Mouse (Mus musculus) megakaryocyte-erythroid progenitor cell, adult 5-6 weeks (primary cell): Measurements from ENCODE around the gene Cenps. TPM values are rescaled to one million over a fixed set of nuclear protein-coding genes. Genes with fewer than 3 reads are reported as not detected.

Source experiments
- ATAC-seq: replicated peaks from 2 replicates; pipeline ENCODE4 v1.8.0; 2016; ENCODE audit warnings: mild to moderate bottlenecking, inconsistent platforms; ENCODE audit not compliant: severe bottlenecking, poor library complexity, low FRiP score, low TSS enrichment
- total RNA-seq, 2 experiments: library from RNA; stranded (forward) in 1 of 2; stranded (reverse) in 1 of 2; fragments of 200-1000, 215-1000 nt in 1 of 2; fragments of >200 nt in 1 of 2; fragmentation: Nextera tagmentation in 1 of 2; gene quantifications; 2 replicates each; pipeline ENCODE4 v1.2.3; 2014 to 2017

Cenps gene
- total RNA-seq, 2 experiments from 2014 or later = 15.4 to 48.0 TPM

- no peak for ATAC-seq
Measured at GRCm38 (mm10) chr4:149159891-149160290, 22.5 kb upstream of the Cenps start.

GRCm38 (mm10) chr4:149159203-149159602 is 21.8 kb upstream of the Cenps start:
- ATAC-seq = no peak

- ATAC-seq = no peak
Measured at GRCm38 (mm10) chr4:149157415-149157973, 20.1 kb upstream of the Cenps start.

DNA sequence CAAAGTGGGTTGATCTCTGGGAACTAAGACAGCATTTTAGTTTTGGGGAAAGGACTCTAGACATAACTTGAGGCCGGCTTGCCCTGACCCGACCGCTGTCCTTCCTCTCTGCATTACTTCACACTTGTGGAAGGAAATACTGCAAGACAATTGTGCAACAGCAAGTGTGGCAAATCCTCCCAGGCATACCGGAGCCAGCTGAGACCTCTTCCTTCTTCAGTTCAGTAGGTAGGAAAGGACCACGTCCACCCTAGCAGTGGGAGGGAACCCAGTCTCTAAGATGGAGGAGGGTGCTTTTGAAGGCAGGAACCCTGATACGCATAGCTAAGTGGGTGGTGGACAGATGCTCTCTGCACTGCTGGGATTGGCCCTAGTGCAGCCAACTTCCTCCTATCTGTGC is 18.3 kb upstream of the Cenps start:
- ATAC-seq = no peak

GRCm38 (mm10) chr4:149154859-149155258 is 17.4 kb upstream of the Cenps start:
- no peak for ATAC-seq

DNA sequence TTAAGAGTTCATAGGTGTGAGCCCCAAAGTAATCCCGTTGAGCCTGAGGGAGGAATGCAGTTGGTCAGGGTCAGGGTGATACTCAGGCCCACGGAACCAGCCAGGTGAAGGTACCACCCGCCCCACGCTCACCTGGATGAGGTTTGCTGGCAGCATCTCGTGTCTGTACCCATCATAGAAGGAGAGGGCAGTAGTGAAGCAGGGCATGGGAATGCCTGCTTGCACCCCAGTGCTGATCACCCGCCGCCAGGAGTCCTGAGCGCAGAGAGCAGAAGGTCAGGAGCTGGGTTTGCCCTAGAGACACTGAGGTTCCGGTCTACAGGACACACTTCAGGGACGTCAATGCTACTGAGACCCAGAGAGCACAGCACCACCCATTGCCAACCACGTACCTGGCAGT is 13.3 kb upstream of the Cenps start:
- no peak for ATAC-seq

GRCm38 (mm10) chr4:149150256-149150655 is 12.8 kb upstream of the Cenps start:
- ATAC-seq = no peak

DNA sequence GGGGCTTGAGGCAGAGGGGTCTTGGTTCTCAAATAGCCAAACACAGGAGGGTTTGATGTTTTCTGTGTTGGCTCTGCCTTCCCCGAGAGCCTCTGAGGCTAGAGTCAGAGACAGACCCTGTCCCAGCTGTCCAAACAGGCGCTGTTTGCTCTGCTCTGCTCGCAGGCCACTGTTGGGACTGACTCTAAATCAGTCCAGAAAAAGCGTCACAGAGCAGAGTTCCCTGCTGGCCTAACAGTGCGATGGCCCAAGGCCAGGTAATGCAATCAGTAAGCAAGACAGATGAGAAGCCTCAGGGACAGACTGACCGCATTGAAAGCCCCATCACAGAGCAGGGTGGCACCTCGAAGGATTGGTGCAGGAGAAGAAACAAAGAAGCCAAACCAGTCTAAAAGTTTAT is 12.2 kb upstream of the Cenps start:
- no peak for ATAC-seq

- ATAC-seq = no peak
Measured at GRCm38 (mm10) chr4:149149196-149149595, 11.8 kb upstream of the Cenps start.

DNA sequence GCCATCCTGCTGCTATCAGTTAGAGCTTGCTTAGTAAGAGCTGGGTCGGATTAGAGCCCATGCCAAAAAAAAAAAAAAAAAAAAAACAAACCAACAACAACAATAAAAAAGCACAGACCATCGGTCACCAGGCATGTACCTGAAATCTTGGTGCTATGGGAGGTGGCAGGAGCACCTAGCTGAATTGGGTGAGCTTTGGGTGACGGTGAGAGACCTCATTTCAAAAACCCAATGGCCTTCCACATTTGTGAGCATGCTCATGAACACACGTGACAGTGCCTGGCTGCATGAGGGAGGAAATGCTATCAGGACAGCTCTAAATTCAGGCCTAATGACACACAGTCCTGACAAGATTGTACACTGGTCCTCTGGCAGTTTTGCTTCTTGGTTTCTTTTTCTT is 10.7 kb upstream of the Cenps start:
- ATAC-seq = no peak

DNA sequence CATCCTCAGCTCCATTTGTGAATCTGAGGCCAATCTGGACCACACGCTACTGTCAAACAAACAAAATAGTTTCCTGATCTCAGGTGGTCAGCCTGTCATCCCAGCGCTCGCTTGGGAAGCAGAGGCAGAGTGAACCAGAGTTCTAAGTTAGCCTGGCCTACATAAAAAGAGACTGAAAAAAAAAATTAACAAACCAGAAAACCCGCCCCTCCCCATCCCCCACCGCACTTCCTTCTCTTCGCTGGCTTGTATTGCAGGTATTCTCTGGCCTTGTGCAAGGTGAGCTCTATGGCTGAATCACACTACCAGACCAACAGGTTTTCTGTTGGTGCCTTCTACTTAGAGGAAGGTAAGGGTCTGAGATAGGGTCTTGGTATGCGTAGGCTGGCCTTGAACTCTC is 10.1 kb upstream of the Cenps start:
- no peak for ATAC-seq

GRCm38 (mm10) chr4:149145151-149145550 is 7.7 kb upstream of the Cenps start:
- no peak for ATAC-seq

GRCm38 (mm10) chr4:149144459-149144858 is 7.0 kb upstream of the Cenps start:
- peak; percentile 89 for ATAC-seq

DNA sequence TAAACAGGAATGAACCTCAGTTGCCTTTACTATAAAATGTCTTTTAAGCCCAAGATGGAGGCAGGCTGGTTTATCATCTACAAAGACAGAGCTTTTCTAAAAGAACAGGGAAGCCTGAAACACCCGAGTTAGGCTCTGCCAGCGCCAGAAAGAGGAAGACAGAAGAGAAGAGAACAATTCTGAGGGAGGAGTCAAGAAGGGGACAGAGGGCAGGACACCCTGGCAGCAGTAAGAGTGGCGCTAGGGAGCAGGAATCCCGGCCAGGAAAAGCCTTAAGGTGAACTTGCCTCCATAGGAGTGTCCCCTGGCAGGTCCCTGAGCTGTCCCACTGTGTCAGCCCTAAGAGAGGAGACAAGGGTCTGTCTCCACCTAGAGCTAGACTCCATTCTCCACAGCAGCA is 6.2 kb upstream of the Cenps start:
- no peak for ATAC-seq

DNA sequence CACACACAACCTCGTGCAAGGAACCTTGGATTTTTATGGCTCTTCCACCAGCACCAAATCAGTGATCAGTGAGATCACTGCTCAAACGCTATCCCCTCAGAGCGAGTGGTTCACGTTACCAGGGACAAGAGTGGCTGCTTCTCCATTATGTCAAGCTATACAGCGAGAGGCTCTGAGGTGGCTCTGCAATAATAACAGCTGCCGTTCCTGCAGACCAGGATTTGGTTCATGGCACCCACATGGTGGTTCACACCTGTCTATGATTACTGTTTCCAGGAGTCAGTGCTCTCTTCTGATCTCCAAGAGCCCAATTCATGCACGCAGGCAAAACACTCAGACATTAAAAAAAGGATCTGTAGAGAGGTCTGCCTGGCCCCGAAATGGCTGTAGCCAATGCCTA is 1.1 kb upstream of the Cenps start:
- ATAC-seq = no peak

DNA sequence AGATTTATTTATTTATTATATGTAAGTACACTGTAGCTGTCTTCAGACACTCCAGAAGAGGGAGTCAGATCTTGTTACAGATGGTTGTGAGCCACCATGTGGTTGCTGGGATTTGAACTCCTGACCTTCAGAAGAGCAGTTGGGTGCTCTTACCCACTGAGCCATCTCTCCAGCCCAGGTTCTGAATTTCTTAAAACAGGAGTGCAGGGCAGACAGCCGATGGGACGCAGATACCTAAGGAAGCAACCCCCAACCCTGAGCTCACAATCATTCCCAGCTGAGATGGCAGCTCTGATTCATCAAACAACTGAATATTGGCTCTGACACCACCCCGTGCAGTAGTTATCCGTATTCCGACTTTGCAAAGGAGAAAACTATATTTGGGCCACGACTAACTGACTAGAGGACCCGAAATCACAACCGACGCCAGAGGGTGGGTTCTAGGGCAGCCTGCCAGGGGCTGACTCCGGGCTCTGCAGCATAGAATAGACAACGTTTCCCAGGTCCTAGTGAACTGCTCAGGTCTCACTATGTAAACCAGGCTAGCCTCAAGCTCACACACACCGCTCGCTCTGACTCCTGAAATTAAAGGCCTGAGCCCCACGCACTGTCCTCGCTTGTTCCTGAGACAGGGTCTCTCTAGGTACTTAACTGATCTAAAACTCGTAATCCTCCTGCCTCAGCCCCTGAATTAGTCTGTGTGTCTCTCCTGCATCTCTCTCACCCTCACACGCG is 1.1 kb downstream of the Cenps start:
- ATAC-seq = no peak

GRCm38 (mm10) chr4:149133395-149133794 is 4.0 kb downstream of the Cenps start:
- ATAC-seq = no peak

- ATAC-seq = no peak
Measured at GRCm38 (mm10) chr4:149131789-149132565, 5.5 kb downstream of the Cenps start.

DNA sequence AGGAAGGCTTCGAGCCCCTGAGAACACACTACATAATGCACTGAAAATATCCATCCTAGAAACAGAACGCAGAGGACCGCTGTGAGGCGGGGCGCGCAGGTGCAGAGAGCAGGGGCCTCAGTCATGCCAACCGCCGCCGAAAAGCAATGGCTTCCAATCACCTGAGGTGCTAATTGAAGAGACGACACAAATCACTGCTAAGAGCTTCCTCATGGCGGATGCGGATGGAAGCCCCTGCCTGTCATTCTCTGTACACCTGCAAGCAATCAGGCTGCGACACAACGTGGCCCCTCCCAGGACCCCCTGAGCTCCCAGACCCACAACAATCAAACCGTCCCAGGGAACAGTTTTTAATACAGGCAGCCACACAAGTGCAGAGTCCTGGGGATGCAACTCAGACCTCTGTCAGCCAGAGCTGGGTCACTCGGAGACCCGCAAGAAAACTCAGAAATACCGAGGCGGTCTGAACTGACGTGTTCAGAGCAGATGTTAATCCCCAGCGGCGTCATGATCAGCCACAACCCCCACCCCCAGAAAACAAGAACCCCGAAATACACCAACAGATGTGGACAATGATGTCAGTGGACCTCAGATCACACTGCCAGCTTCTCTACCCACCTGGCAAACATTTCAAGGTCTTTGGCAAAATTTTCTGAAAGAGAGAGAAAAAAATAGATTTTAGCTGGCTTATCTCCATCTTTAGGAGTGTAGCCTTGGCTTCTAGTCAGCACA is 6.2 kb downstream of the Cenps start:
- no peak for ATAC-seq

GRCm38 (mm10) chr4:149128467-149128866 is 9.0 kb downstream of the Cenps start:
- no peak for ATAC-seq
